Mouse (Mus musculus): ENCODE data around the gene 4931422A03Rik. TPM values are rescaled to one million over a fixed set of nuclear protein-coding genes. Genes with fewer than 3 reads are reported as not detected.
A peak's percentile ranks its signal among the peaks of the same experiment; 100 is the strongest.

4931422A03Rik gene
- polyA plus RNA-seq, 1 experiment: 0.19 TPM

- H3ac ChIP-seq (ENCODE audit: control insufficient read depth, insufficient read length): no peak overlapping the region
- no peak overlapping the region for H3K4me3 ChIP-seq
- no peaks in the 10 kb centered on the region for H3K79me2 ChIP-seq (ENCODE audit: control insufficient read depth, insufficient read depth)
- H3K27me3 ChIP-seq (ENCODE audit: control insufficient read depth, insufficient read depth, insufficient read length): peaks cover 81% of the 10 kb centered on the region
- no peak overlapping the region for H3K4me2 ChIP-seq (ENCODE audit: low read depth)
- TF ChIP-seq USF1 (IDR thresholded peaks at IDR 0.05; ENCODE audit: low read depth) (no peak), MYOD1 (IDR thresholded peaks at IDR 0.05; ENCODE audit: control insufficient read depth in 1 of 3, insufficient read length in 2 of 3, low read depth in 2 of 3) (no peak), E2F4 (IDR thresholded peaks at IDR 0.05; ENCODE audit: insufficient read depth) (no peak), REST (IDR thresholded peaks at IDR 0.05; ENCODE audit: insufficient read depth, insufficient read length) (no peak), TCF3 (IDR thresholded peaks at IDR 0.05; ENCODE audit: insufficient read length, low read depth) (no peak), POLR2A (IDR thresholded peaks at IDR 0.05; ENCODE audit: insufficient read length, low read depth) (no peak)
- H3K36me3 ChIP-seq (ENCODE audit: control insufficient read depth, insufficient read depth): no peaks in the 10 kb centered on the region
Measured at GRCm38 (mm10) chr2:103956867-103957266, 71.3 kb downstream of the 4931422A03Rik start.

GRCm38 (mm10) chr2:103955714-103956113 lies 72.4 kb downstream of the 4931422A03Rik start:
- Histone ChIP-seq H3ac (ENCODE audit: control insufficient read depth, insufficient read length) (no peak overlapping the region), H3K4me3 (no peak overlapping the region), H3K36me3 (ENCODE audit: control insufficient read depth, insufficient read depth) (no peaks in the 10 kb centered on the region), H3K4me2 (ENCODE audit: low read depth) (no peak overlapping the region), H3K27me3 (ENCODE audit: control insufficient read depth, insufficient read depth, insufficient read length) (peaks cover 78% of the 10 kb centered on the region), H3K79me2 (ENCODE audit: control insufficient read depth, insufficient read depth) (no peaks in the 10 kb centered on the region)
- TF ChIP-seq TCF3 (IDR thresholded peaks at IDR 0.05; ENCODE audit: insufficient read length, low read depth) (no peak), SRF (IDR thresholded peaks at IDR 0.05; ENCODE audit: control insufficient read depth, insufficient read length, low read depth) (no peak), POLR2A (IDR thresholded peaks at IDR 0.05; ENCODE audit: insufficient read length, low read depth) (no peak), TCF12 (IDR thresholded peaks at IDR 0.05; ENCODE audit: insufficient read depth, poor library complexity, severe bottlenecking) (no peak), MYOG (IDR thresholded peaks at IDR 0.05; ENCODE audit: control insufficient read depth in 1 of 3, insufficient read depth in 1 of 3, insufficient read length in 2 of 3, low read depth in 2 of 3) (no peak), POLR2AphosphoS2 (IDR thresholded peaks at IDR 0.05; ENCODE audit: insufficient read length, low read depth) (no peak), USF1 (IDR thresholded peaks at IDR 0.05; ENCODE audit: low read depth) (no peak), E2F4 (IDR thresholded peaks at IDR 0.05; ENCODE audit: insufficient read depth) (no peak), MAX (IDR thresholded peaks at IDR 0.05; ENCODE audit: low read depth) (no peak), REST (IDR thresholded peaks at IDR 0.05; ENCODE audit: insufficient read depth, insufficient read length) (no peak), MYOD1 (IDR thresholded peaks at IDR 0.05; ENCODE audit: control insufficient read depth in 1 of 3, insufficient read length in 2 of 3, low read depth in 2 of 3) (no peak), CEBPB (IDR thresholded peaks at IDR 0.05; ENCODE audit: insufficient read depth, poor library complexity, severe bottlenecking) (no peak)

GRCm38 (mm10) chr2:103953050-103953835 lies 74.9 kb downstream of the 4931422A03Rik start:
- Histone ChIP-seq H3K27me3 (ENCODE audit: control insufficient read depth, insufficient read depth, insufficient read length) (peaks cover 63% of the 10 kb centered on the region), H3K36me3 (ENCODE audit: control insufficient read depth, insufficient read depth) (no peaks in the 10 kb centered on the region), H3K4me3 (no peak overlapping the region), H3K79me2 (ENCODE audit: control insufficient read depth, insufficient read depth) (no peaks in the 10 kb centered on the region), H3K4me2 (ENCODE audit: low read depth) (no peak overlapping the region), H3ac (ENCODE audit: control insufficient read depth, insufficient read length) (no peak overlapping the region)
- TF ChIP-seq TCF12 (IDR thresholded peaks at IDR 0.05; ENCODE audit: insufficient read depth, poor library complexity, severe bottlenecking) (no peak), POLR2A (IDR thresholded peaks at IDR 0.05; ENCODE audit: insufficient read length, low read depth) (no peak), REST (IDR thresholded peaks at IDR 0.05; ENCODE audit: insufficient read depth, insufficient read length) (no peak), CEBPB (IDR thresholded peaks at IDR 0.05; ENCODE audit: insufficient read depth, poor library complexity, severe bottlenecking) (no peak), TCF3 (IDR thresholded peaks at IDR 0.05; ENCODE audit: insufficient read length, low read depth) (no peak), USF1 (IDR thresholded peaks at IDR 0.05; ENCODE audit: low read depth) (no peak), POLR2AphosphoS2 (IDR thresholded peaks at IDR 0.05; ENCODE audit: insufficient read length, low read depth) (no peak), E2F4 (IDR thresholded peaks at IDR 0.05; ENCODE audit: insufficient read depth) (no peak), MAX (IDR thresholded peaks at IDR 0.05; ENCODE audit: low read depth) (no peak), SRF (IDR thresholded peaks at IDR 0.05; ENCODE audit: control insufficient read depth, insufficient read length, low read depth) (no peak), MYOG (IDR thresholded peaks at IDR 0.05; ENCODE audit: control insufficient read depth in 1 of 3, insufficient read depth in 1 of 3, insufficient read length in 2 of 3, low read depth in 2 of 3) (no peak), MYOD1 (IDR thresholded peaks at IDR 0.05; ENCODE audit: control insufficient read depth in 1 of 3, insufficient read length in 2 of 3, low read depth in 2 of 3) (no peak)

GRCm38 (mm10) chr2:103947982-103948655 lies 80.0 kb downstream of the 4931422A03Rik start:
- H3K4me2 ChIP-seq (ENCODE audit: low read depth): no peak overlapping the region
- no peak overlapping the region for H3K4me3 ChIP-seq
- no peaks in the 10 kb centered on the region for H3K36me3 ChIP-seq (ENCODE audit: control insufficient read depth, insufficient read depth)
- H3ac ChIP-seq (ENCODE audit: control insufficient read depth, insufficient read length): no peak overlapping the region
- H3K27me3 ChIP-seq (ENCODE audit: control insufficient read depth, insufficient read depth, insufficient read length): peaks cover 62% of the 10 kb centered on the region
- no peak for TF ChIP-seq CEBPB (IDR thresholded peaks at IDR 0.05; ENCODE audit: insufficient read depth, poor library complexity, severe bottlenecking)
- TF ChIP-seq TCF3 (IDR thresholded peaks at IDR 0.05; ENCODE audit: insufficient read length, low read depth): no peak
- TF ChIP-seq REST (IDR thresholded peaks at IDR 0.05; ENCODE audit: insufficient read depth, insufficient read length): no peak
- TF ChIP-seq MYOD1 (IDR thresholded peaks at IDR 0.05; ENCODE audit: control insufficient read depth in 1 of 3, insufficient read length in 2 of 3, low read depth in 2 of 3): peak in 2 of 3 experiments; percentile 30 to 47
- no peaks in the 10 kb centered on the region for H3K79me2 ChIP-seq (ENCODE audit: control insufficient read depth, insufficient read depth)

All from myocyte (in vitro differentiated cells).